Mouse (Mus musculus): ENCODE measurements at regions not wholly inside any gene's neighbourhood (a gene's known extent, or its start where the extent isn't known, plus 50 kb on each side); places are given as distances from the start of the nearest gene placed in this dataset.
A peak's percentile ranks its signal among the peaks of the same experiment; 100 is the strongest.

DNA sequence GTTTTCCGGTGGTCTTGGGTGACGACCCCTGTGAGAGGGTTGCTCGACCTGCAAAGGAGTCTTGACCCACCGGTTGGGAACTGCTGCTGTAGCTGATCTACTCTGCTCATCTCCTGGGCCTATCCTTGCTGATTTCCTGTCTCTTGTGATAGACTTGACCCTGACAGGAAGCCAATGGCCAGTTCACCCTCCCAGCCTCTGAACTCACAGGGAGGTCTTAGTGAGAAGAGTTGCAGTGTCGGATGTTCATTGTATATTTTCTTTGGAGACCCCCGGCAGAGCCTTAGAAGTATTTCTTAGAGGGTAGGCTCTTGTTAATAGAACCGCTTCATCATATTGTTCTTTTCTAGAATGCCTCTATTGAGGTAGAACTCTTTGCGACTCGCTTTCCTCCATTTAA, 126.0 kb downstream of the Ndufa10 start:
- Histone ChIP-seq H3K27ac (ENCODE audit: insufficient read depth, low read length) (peak overlapping the region; percentile 28; the same call in 1 of the 2 replicates), H3K4me1 (ENCODE audit: control insufficient read depth, insufficient read depth, low read length) (peaks cover 3% of the 10 kb centered on the region), H3K27me3 (ENCODE audit: control insufficient read depth, insufficient read depth, low read length, poor library complexity, severe bottlenecking) (no peaks in the 10 kb centered on the region), H3K9ac (ENCODE audit: low read depth, poor library complexity, severe bottlenecking) (no peak overlapping the region), H3K4me3 (ENCODE audit: low read depth, low read length) (no peak overlapping the region), H3K36me3 (ENCODE audit: control insufficient read depth, insufficient read depth, low read length, poor library complexity, severe bottlenecking) (no peaks in the 10 kb centered on the region), H3K9me3 (replicated peaks; ENCODE audit: control insufficient read depth, insufficient read depth, low read length, poor library complexity, severe bottlenecking) (no peaks in the 10 kb centered on the region)
- TF ChIP-seq POLR2A (IDR thresholded peaks at IDR 0.05; ENCODE audit: insufficient read depth, low read length) (no peak), EP300 (IDR thresholded peaks at IDR 0.05; ENCODE audit: insufficient read depth, low read depth, low read length) (no peak), CTCF (IDR thresholded peaks at IDR 0.05; ENCODE audit: low read depth, low read length) (no peak)

DNA sequence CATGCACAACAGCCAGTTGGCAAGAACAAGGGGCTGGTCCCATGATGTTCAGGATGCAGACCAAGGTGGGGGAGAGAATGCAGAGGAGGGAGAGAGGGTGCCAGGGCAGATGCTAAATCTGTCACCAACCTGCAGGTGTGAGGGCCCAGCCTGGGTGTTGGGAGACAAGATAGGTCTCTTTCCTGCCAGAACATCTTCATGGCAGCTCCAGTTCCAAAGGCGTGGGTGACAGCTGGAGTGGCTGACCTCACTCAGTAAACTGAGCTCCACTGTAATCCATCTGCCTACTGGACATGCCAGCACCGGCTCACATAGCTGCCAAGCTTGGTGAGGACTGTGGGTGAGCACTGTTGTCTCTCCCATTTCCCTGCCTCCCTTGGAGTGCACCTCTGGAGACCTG, 129.9 kb downstream of the Ndufa10 start:
- Histone ChIP-seq H3K9me3 (replicated peaks; ENCODE audit: control insufficient read depth, insufficient read depth, low read length, poor library complexity, severe bottlenecking) (no peaks in the 10 kb centered on the region), H3K4me1 (ENCODE audit: control insufficient read depth, insufficient read depth, low read length) (peaks cover 3% of the 10 kb centered on the region), H3K27ac (ENCODE audit: insufficient read depth, low read length) (no peak overlapping the region), H3K4me3 (ENCODE audit: low read depth, low read length) (no peak overlapping the region), H3K9ac (ENCODE audit: low read depth, poor library complexity, severe bottlenecking) (no peak overlapping the region), H3K27me3 (ENCODE audit: control insufficient read depth, insufficient read depth, low read length, poor library complexity, severe bottlenecking) (no peaks in the 10 kb centered on the region), H3K36me3 (ENCODE audit: control insufficient read depth, insufficient read depth, low read length, poor library complexity, severe bottlenecking) (no peaks in the 10 kb centered on the region)
- TF ChIP-seq CTCF (IDR thresholded peaks at IDR 0.05; ENCODE audit: low read depth, low read length): no peak
- no peak for TF ChIP-seq EP300 (IDR thresholded peaks at IDR 0.05; ENCODE audit: insufficient read depth, low read depth, low read length)
- no peak for TF ChIP-seq POLR2A (IDR thresholded peaks at IDR 0.05; ENCODE audit: insufficient read depth, low read length)

GRCm38 (mm10) chr1:92343161-92343598, 130.5 kb downstream of the Ndufa10 start:
- Histone ChIP-seq H3K27ac (ENCODE audit: insufficient read depth, low read length) (no peak overlapping the region), H3K36me3 (ENCODE audit: control insufficient read depth, insufficient read depth, low read length, poor library complexity, severe bottlenecking) (no peaks in the 10 kb centered on the region), H3K4me3 (ENCODE audit: low read depth, low read length) (no peak overlapping the region), H3K9me3 (replicated peaks; ENCODE audit: control insufficient read depth, insufficient read depth, low read length, poor library complexity, severe bottlenecking) (no peaks in the 10 kb centered on the region), H3K27me3 (ENCODE audit: control insufficient read depth, insufficient read depth, low read length, poor library complexity, severe bottlenecking) (no peaks in the 10 kb centered on the region), H3K9ac (ENCODE audit: low read depth, poor library complexity, severe bottlenecking) (no peak overlapping the region), H3K4me1 (ENCODE audit: control insufficient read depth, insufficient read depth, low read length) (peaks cover 3% of the 10 kb centered on the region)
- TF ChIP-seq EP300 (IDR thresholded peaks at IDR 0.05; ENCODE audit: insufficient read depth, low read depth, low read length): no peak
- no peak for TF ChIP-seq POLR2A (IDR thresholded peaks at IDR 0.05; ENCODE audit: insufficient read depth, low read length)
- TF ChIP-seq CTCF (IDR thresholded peaks at IDR 0.05; ENCODE audit: low read depth, low read length): no peak

- Histone ChIP-seq H3K9me3 (replicated peaks; ENCODE audit: control insufficient read depth, insufficient read depth, low read length, poor library complexity, severe bottlenecking) (no peaks in the 10 kb centered on the region), H3K27me3 (ENCODE audit: control insufficient read depth, insufficient read depth, low read length, poor library complexity, severe bottlenecking) (no peaks in the 10 kb centered on the region), H3K9ac (ENCODE audit: low read depth, poor library complexity, severe bottlenecking) (no peak overlapping the region), H3K36me3 (ENCODE audit: control insufficient read depth, insufficient read depth, low read length, poor library complexity, severe bottlenecking) (no peaks in the 10 kb centered on the region), H3K27ac (ENCODE audit: insufficient read depth, low read length) (no peak overlapping the region), H3K4me1 (ENCODE audit: control insufficient read depth, insufficient read depth, low read length) (no peaks in the 10 kb centered on the region), H3K4me3 (ENCODE audit: low read depth, low read length) (no peak overlapping the region)
- TF ChIP-seq EP300 (IDR thresholded peaks at IDR 0.05; ENCODE audit: insufficient read depth, low read depth, low read length) (no peak), POLR2A (IDR thresholded peaks at IDR 0.05; ENCODE audit: insufficient read depth, low read length) (no peak), CTCF (IDR thresholded peaks at IDR 0.05; ENCODE audit: low read depth, low read length) (no peak)
Observed at GRCm38 (mm10) chr1:92341846-92342540, 131.7 kb downstream of the Ndufa10 start.

GRCm38 (mm10) chr1:92340644-92341043, 133.0 kb downstream of the Ndufa10 start:
- H3K36me3 ChIP-seq (ENCODE audit: control insufficient read depth, insufficient read depth, low read length, poor library complexity, severe bottlenecking): no peaks in the 10 kb centered on the region
- no peak overlapping the region for H3K9ac ChIP-seq (ENCODE audit: low read depth, poor library complexity, severe bottlenecking)
- no peaks in the 10 kb centered on the region for H3K27me3 ChIP-seq (ENCODE audit: control insufficient read depth, insufficient read depth, low read length, poor library complexity, severe bottlenecking)
- TF ChIP-seq POLR2A (IDR thresholded peaks at IDR 0.05; ENCODE audit: insufficient read depth, low read length): no peak
- TF ChIP-seq EP300 (IDR thresholded peaks at IDR 0.05; ENCODE audit: insufficient read depth, low read depth, low read length): no peak
- no peak for TF ChIP-seq CTCF (IDR thresholded peaks at IDR 0.05; ENCODE audit: low read depth, low read length)
- H3K27ac ChIP-seq (ENCODE audit: insufficient read depth, low read length): no peak overlapping the region
- H3K4me3 ChIP-seq (ENCODE audit: low read depth, low read length): no peak overlapping the region
- no peaks in the 10 kb centered on the region for H3K4me1 ChIP-seq (ENCODE audit: control insufficient read depth, insufficient read depth, low read length)
- H3K9me3 ChIP-seq (replicated peaks; ENCODE audit: control insufficient read depth, insufficient read depth, low read length, poor library complexity, severe bottlenecking): no peaks in the 10 kb centered on the region

DNA sequence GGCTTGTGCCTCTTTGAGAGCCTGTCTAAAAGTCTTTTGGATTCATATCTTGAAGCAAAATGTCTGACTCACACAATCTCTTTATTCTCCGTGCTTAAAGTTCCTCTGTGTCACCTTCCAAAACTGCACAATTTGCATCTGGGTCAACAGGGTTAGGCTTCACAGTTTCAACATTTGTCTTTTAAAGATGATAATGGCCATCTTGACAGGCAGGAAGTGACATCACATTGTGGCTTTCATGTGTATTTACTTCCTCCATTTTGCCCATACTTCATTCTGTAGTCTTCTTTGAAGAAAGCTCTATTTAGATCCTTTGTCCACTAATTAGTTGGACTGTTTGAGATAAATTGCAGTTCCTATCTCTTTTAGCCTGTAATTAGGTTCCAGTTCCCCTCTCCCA, 135.1 kb downstream of the Ndufa10 start:
- TF ChIP-seq POLR2A (IDR thresholded peaks at IDR 0.05; ENCODE audit: insufficient read depth, low read length) (no peak), CTCF (IDR thresholded peaks at IDR 0.05; ENCODE audit: low read depth, low read length) (no peak), EP300 (IDR thresholded peaks at IDR 0.05; ENCODE audit: insufficient read depth, low read depth, low read length) (no peak)
- H3K4me1 ChIP-seq (ENCODE audit: control insufficient read depth, insufficient read depth, low read length): no peaks in the 10 kb centered on the region
- H3K27ac ChIP-seq (ENCODE audit: insufficient read depth, low read length): no peak overlapping the region

More for the DNA sequence above, 135.1 kb downstream of the Ndufa10 start:
- no peak overlapping the region for H3K4me3 ChIP-seq (ENCODE audit: low read depth, low read length)
- H3K27me3 ChIP-seq (ENCODE audit: control insufficient read depth, insufficient read depth, low read length, poor library complexity, severe bottlenecking): no peaks in the 10 kb centered on the region
- no peaks in the 10 kb centered on the region for H3K9me3 ChIP-seq (replicated peaks; ENCODE audit: control insufficient read depth, insufficient read depth, low read length, poor library complexity, severe bottlenecking)
- H3K9ac ChIP-seq (ENCODE audit: low read depth, poor library complexity, severe bottlenecking): no peak overlapping the region
- H3K36me3 ChIP-seq (ENCODE audit: control insufficient read depth, insufficient read depth, low read length, poor library complexity, severe bottlenecking): no peaks in the 10 kb centered on the region
